Mouse (Mus musculus) layer of hippocampus, adult 2 months (tissue): ENCODE measurements around the gene Rad54l. TPM values are rescaled to one million over a fixed set of nuclear protein-coding genes. Genes with fewer than 3 reads are reported as not detected.

ENCODE experiments used
- DNase-seq, 2 experiments: peaks; one replicate each; pipeline ENCODE4 v3.0.0; 2022; ENCODE audit warnings: low spot score in 2 of 2
- H3K27ac ChIP-seq: fragments of 200-600 bp; 2 replicates; pipeline ENCODE4 v1.8.1; 2022
- H3K4me3 ChIP-seq: fragments of 200-600 bp; 2 replicates; pipeline ENCODE4 v1.8.1; 2022; ENCODE audit warnings: mild to moderate bottlenecking
- CTCF ChIP-seq: fragments of 200-600 bp; conservative IDR thresholded peaks from 2 replicates; pipeline ENCODE4 v1.8.1; 2022; ENCODE audit warnings: antibody characterized with exemption, mild to moderate bottlenecking, moderate library complexity
- total RNA-seq, 2 experiments: library from RNA; stranded (reverse); gene quantifications; 2 replicates each; pipeline ENCODE4 v1.2.3; 2021

Gene Rad54l
- total RNA-seq, 2 experiments from 2014 or later, result 0.64 to 0.91 TPM

- Histone ChIP-seq H3K27ac (peak within 1 kb of the TSS; percentile 98), H3K4me3 (peak within 1 kb of the TSS; percentile 91)
- no peak for DNase-seq
- no peak for TF ChIP-seq CTCF
Observed at GRCm38 (mm10) chr4:116151238-116151637, 27.7 kb upstream of the Rad54l start, which contains the start of gene Lurap1. Gene Lurap1 (minus strand): TSS chr4:116151338.

GRCm38 (mm10) chr4:116150862-116151221 lies 27.4 kb upstream of the Rad54l start:
- H3K27ac ChIP-seq, result peak overlapping the region; percentile 98
- peak overlapping the region; percentile 73 for H3K4me3 ChIP-seq

GRCm38 (mm10) chr4:116150156-116150861 lies 26.8 kb upstream of the Rad54l start:
- no peak for TF ChIP-seq CTCF
- H3K27ac ChIP-seq, result peak overlapping the region; percentile 98
- DNase-seq, result peak in 1 of 2 experiments; percentile 42
- peak overlapping the region; percentile 91 for H3K4me3 ChIP-seq

More at GRCm38 (mm10) chr4:116150862-116151221, 27.4 kb upstream of the Rad54l start:
- no peak for TF ChIP-seq CTCF
- no peak for DNase-seq

DNA sequence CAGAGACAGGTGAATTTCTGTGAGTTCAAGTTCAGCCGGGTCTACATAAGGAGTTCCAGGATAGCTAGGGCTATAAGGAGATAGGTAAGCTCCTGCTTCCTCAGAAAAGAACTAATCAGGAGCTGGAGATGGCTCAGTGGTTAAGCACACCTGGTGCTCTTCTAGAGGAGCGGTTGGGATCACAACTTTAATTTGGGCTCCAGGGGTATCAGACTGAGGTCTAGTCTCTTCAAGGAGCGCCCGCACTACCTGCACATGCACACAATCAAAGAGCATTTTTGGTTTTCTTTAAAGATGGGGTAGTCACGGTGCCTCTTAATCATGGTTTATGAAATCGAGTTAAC lies 26.3 kb upstream of the Rad54l start:
- Histone ChIP-seq H3K27ac (peak overlapping the region; percentile 98), H3K4me3 (peak overlapping the region; percentile 91)
- DNase-seq, result no peak
- TF ChIP-seq CTCF, result no peak

GRCm38 (mm10) chr4:116143891-116144717 lies 20.6 kb upstream of the Rad54l start:
- peak overlapping the region; percentile 83 for H3K4me3 ChIP-seq
- H3K27ac ChIP-seq, result peak overlapping the region; percentile 93
- DNase-seq, result peak in 1 of 2 experiments; percentile 80
- TF ChIP-seq CTCF, result no peak

DNA sequence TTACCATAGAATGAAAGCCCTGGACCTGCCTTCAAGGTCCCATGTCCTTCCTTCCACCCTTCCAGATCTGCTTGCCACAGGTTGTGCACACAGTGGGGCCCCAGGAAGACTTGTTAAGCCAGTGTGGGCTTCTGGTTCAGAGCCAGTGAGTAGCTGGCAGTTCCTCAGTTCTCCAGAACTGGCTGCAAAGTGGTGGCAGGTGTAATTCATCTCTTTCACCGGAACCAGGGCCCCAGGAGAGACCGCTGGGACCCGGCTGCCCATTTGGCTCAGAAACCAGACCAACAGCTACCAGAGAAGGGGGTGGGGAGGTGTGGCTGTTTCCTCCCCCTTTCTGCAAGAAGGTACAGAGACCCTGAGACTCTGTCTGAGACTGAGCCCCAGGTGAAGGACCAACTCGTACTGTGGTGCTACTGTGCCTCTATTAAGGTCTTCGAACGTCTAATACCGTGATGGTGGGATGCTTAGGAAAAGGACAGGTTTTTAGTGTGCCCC lies 19.9 kb upstream of the Rad54l start:
- no peak for DNase-seq
- TF ChIP-seq CTCF, result peak; percentile 14; the same call in 1 of the 2 replicates
- Histone ChIP-seq H3K4me3 (peak overlapping the region; percentile 83), H3K27ac (peak overlapping the region; percentile 93)

DNA sequence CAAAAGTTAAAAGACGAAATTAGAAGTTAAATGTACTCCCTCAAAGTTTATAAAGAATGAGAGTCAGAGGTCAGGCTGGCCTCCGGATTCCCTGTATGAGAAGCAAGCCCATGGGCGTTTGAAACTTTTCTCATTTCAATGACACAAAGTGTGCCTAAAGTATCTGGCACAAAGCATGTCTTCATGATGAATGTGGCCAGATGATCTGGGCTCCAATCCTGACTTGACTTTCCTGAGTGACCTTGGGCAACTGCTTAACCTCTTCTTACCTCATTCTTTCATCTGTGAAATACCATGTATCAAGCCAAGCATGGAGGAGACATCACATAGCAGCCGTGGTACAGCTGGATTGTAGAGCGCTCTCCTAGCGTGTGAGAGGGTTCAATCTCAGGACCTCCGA lies 18.8 kb upstream of the Rad54l start:
- no peak for TF ChIP-seq CTCF
- Histone ChIP-seq H3K4me3 (no peak overlapping the region; the same call in 1 of the 2 replicates), H3K27ac (peak overlapping the region; percentile 53; the same call in 1 of the 2 replicates)
- no peak for DNase-seq

DNA sequence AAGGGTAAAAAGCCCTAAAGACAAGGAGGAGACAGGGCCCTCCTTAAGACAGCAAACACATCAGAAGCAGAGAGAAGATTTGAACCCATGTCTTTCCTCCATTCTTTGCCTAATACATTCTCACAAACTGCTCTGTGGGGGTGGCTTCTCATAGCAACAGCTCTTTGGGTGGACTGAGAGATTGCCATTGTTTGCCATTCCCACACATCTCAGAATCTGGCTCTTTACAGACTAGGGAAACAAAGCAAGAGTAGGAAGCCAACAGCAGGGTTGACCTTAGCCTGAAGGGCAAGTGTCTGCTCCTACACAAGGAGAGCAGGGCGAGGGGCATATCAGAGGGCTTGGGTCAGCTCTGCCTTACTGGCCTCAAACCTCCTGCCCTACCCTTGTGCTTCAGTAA lies 18.2 kb upstream of the Rad54l start:
- Histone ChIP-seq H3K27ac (peak overlapping the region; percentile 53), H3K4me3 (no peak overlapping the region; the same call in 1 of the 2 replicates)
- no peak for DNase-seq
- no peak for TF ChIP-seq CTCF

DNA sequence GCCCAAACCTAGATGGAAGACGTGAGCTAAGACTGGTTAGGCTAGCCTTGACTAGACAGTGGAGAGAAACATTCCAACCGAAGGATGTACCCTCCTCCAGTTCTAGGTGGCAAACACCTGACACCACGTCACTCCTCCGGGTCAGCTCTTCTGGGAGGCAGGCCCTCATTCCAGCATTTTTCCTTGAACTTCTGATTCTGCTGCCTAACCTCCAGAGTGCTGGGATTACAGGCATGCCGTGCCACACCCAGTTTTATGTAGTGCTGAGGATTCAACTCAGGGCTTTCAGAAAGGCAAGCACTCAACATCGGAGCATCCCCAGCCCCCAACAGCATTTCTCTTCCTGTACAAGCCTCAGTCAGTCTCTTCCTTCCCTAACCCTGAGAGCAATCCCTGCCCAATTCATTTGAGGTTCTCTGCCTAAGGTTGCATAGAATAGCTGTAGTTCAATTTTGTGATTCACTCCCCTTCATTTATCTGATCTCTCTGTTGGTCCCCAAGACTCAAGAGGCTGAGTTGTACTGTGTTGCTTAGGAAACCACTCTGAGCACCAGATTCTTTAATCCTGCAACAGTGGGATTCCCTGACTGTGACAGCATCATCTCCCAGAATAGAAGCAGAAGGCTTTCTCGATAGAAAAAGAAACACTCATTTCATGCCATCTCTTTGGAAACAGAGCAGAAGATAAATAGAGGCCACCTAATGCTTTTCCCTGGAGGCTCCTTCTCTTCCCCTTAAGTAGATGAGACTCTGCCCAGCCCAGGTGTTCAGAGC lies 17.5 kb upstream of the Rad54l start:
- no peak for DNase-seq
- TF ChIP-seq CTCF, result no peak
- peak overlapping the region; percentile 15; the same call in 1 of the 2 replicates for H3K4me3 ChIP-seq
- peak overlapping the region; percentile 53 for H3K27ac ChIP-seq

DNA sequence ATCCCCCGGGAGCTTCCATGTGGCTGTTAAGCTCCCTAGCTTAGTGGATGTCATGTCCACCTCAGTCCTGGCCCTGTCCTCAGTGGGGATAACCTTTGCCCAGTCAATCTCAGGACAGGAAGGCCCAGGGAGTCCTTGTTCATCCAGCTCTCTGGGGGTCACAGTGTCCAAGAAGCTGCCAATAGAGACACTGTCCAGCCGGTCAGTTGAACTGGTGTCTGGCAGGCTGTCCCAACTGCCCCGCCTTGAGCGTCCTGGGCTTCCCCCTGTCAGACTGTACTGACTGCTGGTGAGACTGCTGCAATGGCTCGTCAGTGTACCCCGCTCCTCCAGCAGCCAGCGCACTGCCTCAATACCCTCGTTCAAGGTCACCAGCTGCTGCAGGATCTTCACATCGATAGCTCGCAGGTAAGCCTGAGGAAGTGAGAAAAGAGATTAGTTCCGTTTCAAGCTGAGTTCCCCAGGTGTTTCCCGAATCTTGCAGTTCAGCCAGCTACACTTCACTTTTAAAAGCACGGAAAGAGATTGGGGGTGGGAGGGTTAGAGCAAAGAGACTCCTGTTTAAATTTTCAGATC lies 14.0 kb upstream of the Rad54l start:
- no peak for DNase-seq
- Histone ChIP-seq H3K4me3 (no peak overlapping the region), H3K27ac (0 out of 2 replicates have a peak overlapping the region, but pooled peaks have one; percentile 14)
- no peak for TF ChIP-seq CTCF

- peak; percentile 91 for TF ChIP-seq CTCF
- Histone ChIP-seq H3K4me3 (no peak overlapping the region), H3K27ac (peak overlapping the region; percentile 54; the same call in 1 of the 2 replicates)
- no peak for DNase-seq
Observed at GRCm38 (mm10) chr4:116134990-116135389, 11.5 kb upstream of the Rad54l start.

GRCm38 (mm10) chr4:116133126-116133525 lies 9.6 kb upstream of the Rad54l start:
- no peak overlapping the region for H3K27ac ChIP-seq
- DNase-seq, result no peak
- no peak for TF ChIP-seq CTCF
- H3K4me3 ChIP-seq, result no peak overlapping the region

- TF ChIP-seq CTCF, result no peak
- H3K27ac ChIP-seq, result peak overlapping the region; percentile 16; the same call in 1 of the 2 replicates
- H3K4me3 ChIP-seq, result no peak overlapping the region
- DNase-seq, result no peak
Observed at GRCm38 (mm10) chr4:116127956-116128355, 4.5 kb upstream of the Rad54l start.
